Mouse (Mus musculus) WW6 (cell line): Measurements from ENCODE around the gene Olfr584.

ENCODE experiments used
- DNase-seq: peaks from one replicate; pipeline ENCODE4 v3.0.0-alpha.2; 2013; ENCODE audit warnings: low read depth, low spot score

Olfr584 gene

GRCm38 (mm10) chr7:103081585-103081984 lies at the start of gene Olfr584:
Olfr584 (plus strand) TSS chr7:103081885.
- DNase-seq = no peak

- DNase-seq = no peak
Observed at GRCm38 (mm10) chr7:103037724-103038123, 44.0 kb upstream of the Olfr584 start, which contains the start of gene Olfr582. Olfr582 (plus strand) TSS chr7:103038024.

- DNase-seq = no peak
Observed at GRCm38 (mm10) chr7:103051000-103051399, 30.7 kb upstream of the Olfr584 start, which contains the start of gene Olfr583. Olfr583 (plus strand) TSS chr7:103051300.

- DNase-seq = no peak
Observed at GRCm38 (mm10) chr7:103097420-103097819, 15.7 kb downstream of the Olfr584 start, which contains the start of gene Olfr585. Olfr585 (plus strand) TSS chr7:103097720.

- DNase-seq = no peak
Observed at GRCm38 (mm10) chr7:103119406-103119805, 37.7 kb downstream of the Olfr584 start.

- DNase-seq = no peak
Observed at GRCm38 (mm10) chr7:103125538-103125937, 43.9 kb downstream of the Olfr584 start, which contains the start of gene Olfr586. Olfr586 (minus strand) TSS chr7:103125638.
